Mouse (Mus musculus): ENCODE data around the gene Pbx1.

DNA sequence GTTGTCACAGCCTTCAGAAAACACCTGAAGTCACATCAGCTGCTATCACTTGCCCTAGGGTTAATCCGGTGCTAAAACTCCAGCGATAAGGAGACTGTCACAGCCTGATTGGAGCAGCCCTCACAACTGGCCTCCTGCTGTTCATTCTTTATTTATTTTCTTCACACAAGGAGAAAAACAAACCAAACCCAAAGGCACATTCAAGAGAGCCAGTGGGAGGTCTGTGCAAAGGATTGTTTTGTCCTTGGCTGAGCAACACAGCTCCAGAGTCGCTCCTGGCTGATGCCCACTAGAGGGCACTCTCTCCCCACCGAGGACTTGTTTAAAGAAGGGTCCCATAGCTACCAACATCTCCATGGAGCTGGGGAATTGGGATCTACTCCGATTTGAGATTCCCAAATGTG lies 218.0 kb downstream of the Pbx1 start:
- TF ChIP-seq MAFK (IDR thresholded peaks at IDR 0.05; ENCODE audit: insufficient read depth, low read depth, low read length) (no peak), ZNF384 (IDR thresholded peaks at IDR 0.05; ENCODE audit: low read depth, low read length) (no peak), CHD2 (IDR thresholded peaks at IDR 0.05; ENCODE audit: low read depth, low read length) (no peak)

Measured in ES-E14 (cell line).